Comparison of ENCODE assay signal across 9 mouse cellular contexts in genomic region chr1:91600671-91601361, GRCm38 (mm10).
DNase-seq lines count a peak whose midpoint lies in the region; ATAC-seq lines count a peak whose summit lies in the region.
"Had no signal": no experiment of that assay in that cellular context is flagged by ENCODE, and none has a peak within 500 bp of the region (broad histone marks: within the 10 kb centered on the region; RNA-seq: fewer than 3 reads in every experiment).

No protein-coding gene starts in this region.

- DNase-seq in NIH3T3 (ENCODE audit: low read depth) = peak; percentile 89
- peak; percentile 84 to 87 for DNase-seq in cerebellum, postnatal 10 days
- DNase-seq in frontal cortex, adult 2 months (ENCODE audit: extremely low spot score in 1 of 2, low spot score in 1 of 2) = peak; percentile 36 to 63
- DNase-seq in layer of hippocampus, postnatal 10 days (ENCODE audit: low spot score in 2 of 2) = peak; percentile 69 to 72
- DNase-seq in right cerebral cortex, postnatal 36 days (ENCODE audit: low spot score in 2 of 2) = peak; percentile 41 to 43
- DNase-seq in natural killer cell, adult 2 months (ENCODE audit: low spot score in 2 of 2) = no peak
- DNase-seq: liver, embryonic 13.5 days had no signal

- ATAC-seq in hematopoietic stem cell, adult 5-6 weeks (replicated peaks in 1 of 2; ENCODE audit: insufficient read depth in 1 of 2, low FRiP score in 2 of 2, low TSS enrichment in 1 of 2, low read depth in 1 of 2, poor library complexity in 2 of 2, severe bottlenecking in 2 of 2) = peak; percentile 45 to 50; a peak in 3 of 4 replicates
- ATAC-seq in megakaryocyte progenitor cell, adult 5-6 weeks (replicated peaks; ENCODE audit: poor library complexity) = peak; percentile 58

Comparison
In these comparisons a context has a peak if more than half of its experiments do, and no peak if none do; other contexts are left out.
1. DNase-seq: peak in NIH3T3 (single experiment), cerebellum, postnatal 10 days (2 of 2), frontal cortex, adult 2 months (2 of 2), layer of hippocampus, postnatal 10 days (2 of 2) and right cerebral cortex, postnatal 36 days (2 of 2); none in natural killer cell, adult 2 months (0 of 2).